Comparison of ENCODE assay signal across 8 mouse cellular contexts in the genomic region with DNA sequence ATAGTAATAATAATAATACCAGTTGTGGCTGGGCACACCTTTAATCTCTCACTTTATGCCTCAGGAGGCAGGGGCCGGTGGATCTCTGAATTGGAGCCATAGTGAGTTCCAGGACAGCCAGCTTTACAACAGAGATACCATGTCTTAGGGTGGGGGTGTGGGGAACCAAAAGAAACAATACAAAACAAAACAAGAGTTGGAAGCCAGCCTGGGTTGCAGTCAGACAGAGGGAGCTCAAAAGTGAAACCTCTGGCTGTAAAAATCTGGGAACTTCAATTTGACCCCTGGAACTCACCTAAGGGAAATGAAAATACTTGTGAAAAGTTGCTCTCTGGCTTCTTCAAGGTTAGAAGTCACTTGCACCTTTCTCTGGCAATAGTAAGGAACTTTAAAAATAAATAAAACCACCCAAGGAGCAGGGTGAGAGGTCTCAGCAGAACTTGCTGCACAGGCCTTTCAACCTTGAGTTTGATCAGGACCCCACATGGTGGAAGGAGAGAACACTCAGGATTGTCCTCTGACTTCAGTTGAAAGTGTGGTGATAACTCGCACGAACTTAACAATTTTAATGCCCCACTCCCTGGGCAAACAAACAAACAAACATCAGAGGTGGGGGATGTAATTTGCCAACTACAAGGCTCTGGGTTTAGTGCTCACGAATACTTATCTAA. TPM values are rescaled to one million over a fixed set of nuclear protein-coding genes. Genes with fewer than 3 reads are reported as not detected.
A peak's percentile ranks its signal among the peaks of the same experiment; 100 is the strongest.
DNase-seq lines count a peak whose midpoint lies in the region; ATAC-seq and TF ChIP-seq lines count a peak whose summit lies in the region.

No protein-coding gene starts in this region.

- no peak for TF ChIP-seq RAD21 in MEL (IDR thresholded peaks at IDR 0.05; ENCODE audit: low read depth, low read length)

- no peaks in the 10 kb centered on the region for H3K36me3 ChIP-seq in heart, embryonic 10.5 days
- H3K36me3 ChIP-seq in MEL (ENCODE audit: control insufficient read depth in 1 of 2, insufficient read depth in 2 of 2, low read length in 2 of 2): peaks cover 2 to 29% of the 10 kb centered on the region in 2 experiments; a peak in 3 of 4 replicates
- no peaks in the 10 kb centered on the region for H3K36me3 ChIP-seq in heart, postnatal 0 days (replicated peaks; ENCODE audit: control insufficient read depth, insufficient read depth, low read length)
- no peaks in the 10 kb centered on the region for H3K36me3 ChIP-seq in liver, postnatal 0 days (replicated peaks; ENCODE audit: insufficient read depth, low read length)

- H3K4me1 ChIP-seq in heart, embryonic 10.5 days: peaks cover 20% of the 10 kb centered on the region
- peaks cover 9 to 22% of the 10 kb centered on the region in 2 experiments for H3K4me1 ChIP-seq in MEL (ENCODE audit: control insufficient read depth in 1 of 2, insufficient read depth in 2 of 2, low read length in 2 of 2)
- peaks cover 22% of the 10 kb centered on the region for H3K4me1 ChIP-seq in heart, postnatal 0 days (ENCODE audit: control insufficient read depth, insufficient read depth)
- H3K4me1 ChIP-seq in liver, postnatal 0 days (ENCODE audit: insufficient read depth): peaks cover 38% of the 10 kb centered on the region

- TF ChIP-seq EP300 in MEL (IDR thresholded peaks at IDR 0.05; ENCODE audit: low read depth in 1 of 2, low read length in 2 of 2): no peak
- no peak for TF ChIP-seq EP300 in heart, postnatal 0 days (IDR thresholded peaks at IDR 0.05; ENCODE audit: low read depth)
- TF ChIP-seq EP300 in liver, postnatal 0 days (IDR thresholded peaks at IDR 0.05; ENCODE audit: low read depth): no peak

- no peaks in the 10 kb centered on the region for H3K9me3 ChIP-seq in heart, embryonic 10.5 days
- no peaks in the 10 kb centered on the region for H3K9me3 ChIP-seq in MEL (replicated peaks; ENCODE audit: insufficient read depth, low read length)
- no peaks in the 10 kb centered on the region for H3K9me3 ChIP-seq in heart, postnatal 0 days (replicated peaks; ENCODE audit: control insufficient read depth, low read length)
- no peaks in the 10 kb centered on the region for H3K9me3 ChIP-seq in liver, postnatal 0 days (ENCODE audit: low read length)

- TF ChIP-seq POLR2A in MEL (IDR thresholded peaks at IDR 0.05; ENCODE audit: control insufficient read depth in 1 of 2, insufficient read depth in 1 of 2, low read depth in 1 of 2, low read length in 2 of 2, poor library complexity in 1 of 2): no peak

- H3K4me3 ChIP-seq in heart, embryonic 10.5 days: peak overlapping the region; percentile 98
- H3K4me3 ChIP-seq in MEL (ENCODE audit: control insufficient read depth in 1 of 2, insufficient read depth in 1 of 2, low read depth in 2 of 2, low read length in 2 of 2): peak overlapping the region; percentile 78 to 79
- H3K4me3 ChIP-seq in heart, postnatal 0 days (ENCODE audit: low read depth, low read length): peak overlapping the region; percentile 94; the same call in 1 of the 2 replicates
- H3K4me3 ChIP-seq in liver, postnatal 0 days (ENCODE audit: low read depth, low read length): peak overlapping the region; percentile 98

- no peak for TF ChIP-seq CTCF in MEL (IDR thresholded peaks at IDR 0.05 in 2 of 3, conservative IDR thresholded peaks at IDR 0.05 in 1 of 3; ENCODE audit: control insufficient read depth in 1 of 3, insufficient read depth in 1 of 3, low read depth in 2 of 3, low read length in 3 of 3, poor library complexity in 1 of 3, severe bottlenecking in 1 of 3)
- no peak for TF ChIP-seq CTCF in heart, postnatal 0 days (IDR thresholded peaks at IDR 0.05; ENCODE audit: low read depth)
- no peak for TF ChIP-seq CTCF in liver, postnatal 0 days (IDR thresholded peaks at IDR 0.05; ENCODE audit: low read depth)

- H3K79me2 ChIP-seq in MEL (ENCODE audit: control insufficient read depth, insufficient read depth, low read length, poor library complexity): peaks cover 77% of the 10 kb centered on the region

- intact Hi-C loops in heart, postnatal 36 days (cut with DNase I): no loop called here

- H3K27ac ChIP-seq in heart, embryonic 10.5 days: peak overlapping the region; percentile 99
- H3K27ac ChIP-seq in MEL (ENCODE audit: control insufficient read depth, low read depth, low read length): peak overlapping the region; percentile 99
- H3K27ac ChIP-seq in heart, postnatal 0 days (ENCODE audit: low read depth): peak overlapping the region; percentile 94
- peak overlapping the region; percentile 80 for H3K27ac ChIP-seq in liver, postnatal 0 days (ENCODE audit: low read depth)

- ATAC-seq in heart, postnatal 0 days (ENCODE audit: insufficient read depth, low read depth): no peak
- no peak for ATAC-seq in liver, postnatal 0 days
- ATAC-seq in inflammation-experienced regulatory T-cells, adult 6 months: no peak

- no peaks in the 10 kb centered on the region for H3K27me3 ChIP-seq in heart, embryonic 10.5 days (ENCODE audit: insufficient read depth, poor library complexity, severe bottlenecking)
- H3K27me3 ChIP-seq in MEL (ENCODE audit: control insufficient read depth in 1 of 2, insufficient read depth in 2 of 2, low read length in 2 of 2): no peaks in the 10 kb centered on the region
- H3K27me3 ChIP-seq in heart, postnatal 0 days (ENCODE audit: control insufficient read depth, insufficient read depth, low read length): no peaks in the 10 kb centered on the region
- no peaks in the 10 kb centered on the region for H3K27me3 ChIP-seq in liver, postnatal 0 days (ENCODE audit: insufficient read depth, low read length)

- peak overlapping the region; percentile 97 for H3K9ac ChIP-seq in MEL (ENCODE audit: control insufficient read depth, low read depth, low read length, poor library complexity, severe bottlenecking)
- H3K9ac ChIP-seq in heart, postnatal 0 days (replicated peaks; ENCODE audit: low read depth, low read length): peak overlapping the region; percentile 86
- peak overlapping the region; percentile 67 for H3K9ac ChIP-seq in liver, postnatal 0 days (replicated peaks)

- peak overlapping the region; percentile 74 for H3K4me2 ChIP-seq in heart, postnatal 0 days (ENCODE audit: low read depth, low read length)
- peak overlapping the region; percentile 94 for H3K4me2 ChIP-seq in liver, postnatal 0 days (ENCODE audit: low read depth, low read length)

- DNase-seq in heart, embryonic 10.5 days (ENCODE audit: low spot score): no peak
- no peak for DNase-seq in heart, postnatal 36 days
- DNase-seq in MEL (ENCODE audit: low read depth, low spot score): peak; percentile 69
- DNase-seq in heart, postnatal 0 days (ENCODE audit: low spot score): no peak
- no peak for DNase-seq in liver, postnatal 0 days
- DNase-seq in ovary, postnatal 14 days (ENCODE audit: low spot score): no peak
- DNase-seq in layer of hippocampus, postnatal 14 days (ENCODE audit: low spot score in 2 of 2): no peak

- WGBS in heart, embryonic 10.5 days: 18% methylated on average over 4 of the region's 4 CpGs
- 13% methylated on average over 4 of the region's 4 CpGs for WGBS in heart, postnatal 0 days
- WGBS in liver, postnatal 0 days (ENCODE audit: insufficient replicate concordance): 16% methylated on average over 4 of the region's 4 CpGs

TF ChIP-seq in MEL, 35 proteins besides CTCF, POLR2A, EP300 and RAD21:
- TF ChIP-seq ZC3H11A (IDR thresholded peaks at IDR 0.05; ENCODE audit: low read depth, low read length) (no peak), POLR2AphosphoS2 (IDR thresholded peaks at IDR 0.05; ENCODE audit: low read length) (no peak), MAX (IDR thresholded peaks at IDR 0.05; ENCODE audit: low read length) (no peak)

RNA-seq across cellular contexts. Expression of gene Hnrnpf, which starts 5.3 kb away (rescaled TPM):
- 660 and 767 TPM in 2 replicates for polyA plus RNA-seq in heart, embryonic 10.5 days (2016; fragmentation: Nextera tagmentation; extraction: Ambion mirVana)
- total RNA-seq in heart, postnatal 36 days (2021): 100 to 1,000 TPM; 190 to 198 TPM
- total RNA-seq in MEL (2012; rRNA removed): 868 and 882 TPM in 2 replicates
- 1,000 to 10,000 TPM in 1 of 2 experiments, 100 to 1,000 TPM in 1; 722 to 2,287 TPM for polyA plus RNA-seq in MEL (2012; ENCODE audit: insufficient read depth in 1 of 2, insufficient read length in 2 of 2, low read depth in 1 of 2, low replicate concordance in 2 of 2, missing spikeins in 1 of 2)
- 223 and 234 TPM in 2 replicates for total RNA-seq in heart, postnatal 0 days (2014; rRNA removed; ENCODE audit: low replicate concordance)
- polyA plus RNA-seq in heart, postnatal 0 days (2015; fragmentation: Nextera tagmentation; extraction: Ambion mirVana): 292 and 314 TPM in 2 replicates
- polyA plus RNA-seq in liver, postnatal 0 days (2015; fragmentation: Nextera tagmentation; extraction: Ambion mirVana): 264 and 270 TPM in 2 replicates
- polyA plus RNA-seq in inflammation-experienced regulatory T-cells, adult 6 months (2017; shearing (Covaris generic)): 1,000 to 10,000 TPM in 1 of 3 experiments, 100 to 1,000 TPM in 2; 776 to 1,009 (median 841) TPM
- total RNA-seq in layer of hippocampus, postnatal 14 days (2021): 100 to 1,000 TPM; 140 to 154 TPM

RNA-seq across cellular contexts. Expression of gene Fxyd4, which starts 32.1 kb away (rescaled TPM):
- 2.2 and 4.1 TPM in 2 replicates for polyA plus RNA-seq in heart, embryonic 10.5 days (2016; fragmentation: Nextera tagmentation; extraction: Ambion mirVana)
- not detected for total RNA-seq in heart, postnatal 36 days (2021)
- total RNA-seq in MEL (2012; rRNA removed): not detected in 2 replicates
- under 1 TPM in 1 of 2 experiments, not detected in 1; 0.22 TPM for polyA plus RNA-seq in MEL (2012; ENCODE audit: insufficient read depth in 1 of 2, insufficient read length in 2 of 2, low read depth in 1 of 2, low replicate concordance in 2 of 2, missing spikeins in 1 of 2)
- not detected in 2 replicates for total RNA-seq in heart, postnatal 0 days (2014; rRNA removed; ENCODE audit: low replicate concordance)
- polyA plus RNA-seq in heart, postnatal 0 days (2015; fragmentation: Nextera tagmentation; extraction: Ambion mirVana): 0.55 and 0.97 TPM in 2 replicates
- polyA plus RNA-seq in liver, postnatal 0 days (2015; fragmentation: Nextera tagmentation; extraction: Ambion mirVana): 0.20 TPM in 1 of 2 replicates, not detected in the other
- polyA plus RNA-seq in inflammation-experienced regulatory T-cells, adult 6 months (2017; shearing (Covaris generic)): 10 to 100 TPM in 2 of 3 experiments, 1 to 10 TPM in 1; 6.1 to 16.1 (median 10.9) TPM
- not detected for total RNA-seq in layer of hippocampus, postnatal 14 days (2021)

RNA-seq across cellular contexts. Expression of gene Zfp239, which starts 43.5 kb away (rescaled TPM):
- polyA plus RNA-seq in heart, embryonic 10.5 days (2016; fragmentation: Nextera tagmentation; extraction: Ambion mirVana): 4.2 and 6.3 TPM in 2 replicates
- total RNA-seq in heart, postnatal 36 days (2021): under 1 TPM; 0.19 to 0.24 TPM
- total RNA-seq in MEL (2012; rRNA removed): 17.9 and 20.4 TPM in 2 replicates
- 10 to 100 TPM in 1 of 2 experiments, not detected in 1; 18.6 TPM for polyA plus RNA-seq in MEL (2012; ENCODE audit: insufficient read depth in 1 of 2, insufficient read length in 2 of 2, low read depth in 1 of 2, low replicate concordance in 2 of 2, missing spikeins in 1 of 2)
- total RNA-seq in heart, postnatal 0 days (2014; rRNA removed; ENCODE audit: low replicate concordance): 0.27 TPM in 1 of 2 replicates, not detected in the other
- 0.20 and 0.48 TPM in 2 replicates for polyA plus RNA-seq in heart, postnatal 0 days (2015; fragmentation: Nextera tagmentation; extraction: Ambion mirVana)
- 0.86 and 1.1 TPM in 2 replicates for polyA plus RNA-seq in liver, postnatal 0 days (2015; fragmentation: Nextera tagmentation; extraction: Ambion mirVana)
- polyA plus RNA-seq in inflammation-experienced regulatory T-cells, adult 6 months (2017; shearing (Covaris generic)): 1 to 10 TPM; 4.5 to 6.2 (median 4.9) TPM
- 10 to 100 TPM; 31.1 to 36.0 TPM for total RNA-seq in layer of hippocampus, postnatal 14 days (2021)
